Mouse (Mus musculus) telencephalon, adult 2 months (tissue): ENCODE measurements around the gene Htr5a.

Source experiments
- DNase-seq: peaks from one replicate; pipeline ENCODE4 v3.0.0-alpha.2; 2011; ENCODE audit warnings: low read depth, low spot score

Gene Htr5a

GRCm38 (mm10) chr5:27841701-27842295 lies at the start of gene Htr5a:
Htr5a (plus strand) TSS chr5:27842149.
- DNase-seq = peak; percentile 43

- DNase-seq = no peak
Measured at GRCm38 (mm10) chr5:27792173-27792470, 49.8 kb upstream of the Htr5a start.

- no peak for DNase-seq
Measured at GRCm38 (mm10) chr5:27792531-27793205, 49.3 kb upstream of the Htr5a start.

GRCm38 (mm10) chr5:27793923-27794322 lies 48.0 kb upstream of the Htr5a start:
- no peak for DNase-seq

- no peak for DNase-seq
Measured at GRCm38 (mm10) chr5:27814282-27814681, 27.7 kb upstream of the Htr5a start.

- no peak for DNase-seq
Measured at GRCm38 (mm10) chr5:27818840-27819672, 22.9 kb upstream of the Htr5a start.

- no peak for DNase-seq
Measured at GRCm38 (mm10) chr5:27821161-27821560, 20.8 kb upstream of the Htr5a start.

GRCm38 (mm10) chr5:27827971-27828370 lies 14.0 kb upstream of the Htr5a start:
- DNase-seq = no peak

- no peak for DNase-seq
Measured at GRCm38 (mm10) chr5:27835096-27835495, 6.9 kb upstream of the Htr5a start.

- no peak for DNase-seq
Measured at GRCm38 (mm10) chr5:27838061-27838460, 3.9 kb upstream of the Htr5a start.

GRCm38 (mm10) chr5:27842671-27843320 lies 847 bp downstream of the Htr5a start:
- no peak for DNase-seq

GRCm38 (mm10) chr5:27846979-27847378 lies 5.0 kb downstream of the Htr5a start:
- DNase-seq = no peak

GRCm38 (mm10) chr5:27854290-27854689 lies 12.3 kb downstream of the Htr5a start:
- no peak for DNase-seq

GRCm38 (mm10) chr5:27855726-27856125 lies 13.8 kb downstream of the Htr5a start:
- no peak for DNase-seq

GRCm38 (mm10) chr5:27873240-27874082 lies 31.5 kb downstream of the Htr5a start:
- peak; percentile 82 for DNase-seq

- peak; percentile 64 for DNase-seq
Measured at GRCm38 (mm10) chr5:27874211-27874610, 32.3 kb downstream of the Htr5a start.

- DNase-seq = no peak
Measured at GRCm38 (mm10) chr5:27875341-27876105, 33.6 kb downstream of the Htr5a start.

GRCm38 (mm10) chr5:27878356-27878755 lies 36.4 kb downstream of the Htr5a start:
- no peak for DNase-seq

- DNase-seq = no peak
Measured at GRCm38 (mm10) chr5:27879726-27880125, 37.8 kb downstream of the Htr5a start.

- no peak for DNase-seq
Measured at GRCm38 (mm10) chr5:27880329-27881036, 38.5 kb downstream of the Htr5a start.
